Mouse (Mus musculus) ES-E14 (cell line): ENCODE results near the gene P3h3.

ENCODE experiments used
- CHD2 ChIP-seq: IDR thresholded peaks from 2 replicates; pipeline ENCODE4 v1.6.1; 2014; ENCODE audit warnings: mild to moderate bottlenecking, low read depth, low read length, inconsistent platforms
- HCFC1 ChIP-seq: IDR thresholded peaks from 2 replicates; pipeline ENCODE4 v1.6.1; 2012; ENCODE audit warnings: low read length, inconsistent platforms, borderline replicate concordance; ENCODE audit not compliant: insufficient read depth
- MAFK ChIP-seq: IDR thresholded peaks from 2 replicates; pipeline ENCODE4 v1.6.1; 2014; ENCODE audit warnings: mild to moderate bottlenecking, low read depth, low read length, inconsistent platforms; ENCODE audit not compliant: insufficient read depth
- ZNF384 ChIP-seq: IDR thresholded peaks from 2 replicates; pipeline ENCODE4 v1.6.1; 2012; ENCODE audit warnings: low read depth, low read length, inconsistent platforms

GRCm38 (mm10) chr6:124809775-124810538 lies 47.6 kb downstream of the P3h3 start:
- TF ChIP-seq ZNF384 = no peak
- no peak for TF ChIP-seq MAFK
- TF ChIP-seq CHD2 = no peak
- no peak for TF ChIP-seq HCFC1
